Mouse (Mus musculus): ENCODE measurements at regions not wholly inside any gene's neighbourhood (a gene's known extent, or its start where the extent isn't known, plus 50 kb on each side); places are given as distances from the start of the nearest gene placed in this dataset.

- DNase-seq (ENCODE audit: low spot score in 2 of 2) = no peak
Measured at GRCm38 (mm10) chr13:97562241-97562640, 198.2 kb downstream of the Gm10260 start.

- DNase-seq (ENCODE audit: low spot score in 2 of 2) = no peak
Measured at GRCm38 (mm10) chr13:97560789-97561188, 199.6 kb downstream of the Gm10260 start.

GRCm38 (mm10) chr13:97559611-97560385 is 200.6 kb downstream of the Gm10260 start:
- DNase-seq (ENCODE audit: low spot score in 2 of 2) = peak; percentile 42 to 55

GRCm38 (mm10) chr13:97558884-97559283 is 201.5 kb downstream of the Gm10260 start:
- no peak for DNase-seq (ENCODE audit: low spot score in 2 of 2)

GRCm38 (mm10) chr13:97555312-97555711 is 205.1 kb downstream of the Gm10260 start:
- DNase-seq (ENCODE audit: low spot score in 2 of 2) = no peak

- DNase-seq (ENCODE audit: low spot score in 2 of 2) = no peak
Measured at GRCm38 (mm10) chr13:97554601-97555000, 205.8 kb downstream of the Gm10260 start.

GRCm38 (mm10) chr13:97552236-97552635 is 208.2 kb downstream of the Gm10260 start:
- DNase-seq (ENCODE audit: low spot score in 2 of 2) = no peak

GRCm38 (mm10) chr13:97550880-97551279 is 209.6 kb downstream of the Gm10260 start:
- DNase-seq (ENCODE audit: low spot score in 2 of 2) = no peak

- no peak for DNase-seq (ENCODE audit: low spot score in 2 of 2)
Measured at GRCm38 (mm10) chr13:97550172-97550571, 210.3 kb downstream of the Gm10260 start.

- DNase-seq (ENCODE audit: low spot score in 2 of 2) = no peak
Measured at GRCm38 (mm10) chr13:97549384-97549783, 211.0 kb downstream of the Gm10260 start.

GRCm38 (mm10) chr13:97548527-97548977 is 211.9 kb downstream of the Gm10260 start:
- DNase-seq (ENCODE audit: low spot score in 2 of 2) = no peak

GRCm38 (mm10) chr13:97546936-97547335 is 213.5 kb downstream of the Gm10260 start:
- DNase-seq (ENCODE audit: low spot score in 2 of 2) = no peak

GRCm38 (mm10) chr13:97545971-97546454 is 214.4 kb downstream of the Gm10260 start:
- no peak for DNase-seq (ENCODE audit: low spot score in 2 of 2)

GRCm38 (mm10) chr13:97539686-97540085 is 220.7 kb downstream of the Gm10260 start:
- no peak for DNase-seq (ENCODE audit: low spot score in 2 of 2)

GRCm38 (mm10) chr13:97538441-97538840 is 222.0 kb downstream of the Gm10260 start:
- no peak for DNase-seq (ENCODE audit: low spot score in 2 of 2)

GRCm38 (mm10) chr13:97537686-97538085 is 222.7 kb downstream of the Gm10260 start:
- no peak for DNase-seq (ENCODE audit: low spot score in 2 of 2)

- DNase-seq (ENCODE audit: low spot score in 2 of 2) = peak in 1 of 2 experiments; percentile 48
Measured at GRCm38 (mm10) chr13:97537206-97537605, 223.2 kb downstream of the Gm10260 start.

GRCm38 (mm10) chr13:97533896-97534666 is 226.4 kb downstream of the Gm10260 start:
- DNase-seq (ENCODE audit: low spot score in 2 of 2) = no peak

- no peak for DNase-seq (ENCODE audit: low spot score in 2 of 2)
Measured at GRCm38 (mm10) chr13:97531181-97531580, 229.3 kb downstream of the Gm10260 start.

GRCm38 (mm10) chr13:97530570-97530969 is 229.9 kb downstream of the Gm10260 start:
- DNase-seq (ENCODE audit: low spot score in 2 of 2) = no peak

- peak in 1 of 2 experiments; percentile 39 for DNase-seq (ENCODE audit: low spot score in 2 of 2)
Measured at GRCm38 (mm10) chr13:97527958-97528357, 232.5 kb downstream of the Gm10260 start.

GRCm38 (mm10) chr13:97524847-97525434 is 235.5 kb downstream of the Gm10260 start:
- DNase-seq (ENCODE audit: low spot score in 2 of 2) = no peak
